Mouse (Mus musculus) lung, postnatal 14 days (tissue): Measurements from ENCODE around the gene Etv6.
A peak's percentile ranks its signal among the peaks of the same experiment; 100 is the strongest.

Experiments
- DNase-seq: peaks from one replicate; pipeline ENCODE4 v3.0.0; 2021

Gene Etv6

DNA sequence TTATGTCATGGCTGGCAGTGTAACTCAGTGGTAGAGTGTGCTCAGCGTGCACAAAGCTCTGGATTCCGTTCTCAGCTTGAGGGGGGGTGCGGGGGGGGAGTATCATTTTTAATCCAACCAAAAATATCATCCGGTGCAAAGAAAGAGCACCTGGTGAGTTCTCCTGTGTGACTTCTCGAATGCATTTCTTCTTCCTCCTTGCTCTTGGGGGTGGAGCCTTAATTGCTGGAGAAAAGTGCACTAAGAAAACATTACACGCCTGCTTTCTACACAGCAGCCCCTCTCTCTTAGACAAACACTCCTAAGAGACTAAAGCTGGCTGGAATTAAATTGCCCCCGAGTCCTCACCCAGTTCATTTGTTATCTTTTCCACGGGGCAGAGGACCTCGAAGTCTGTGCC is 139.6 kb downstream of the Etv6 start:
- DNase-seq: no peak

DNA sequence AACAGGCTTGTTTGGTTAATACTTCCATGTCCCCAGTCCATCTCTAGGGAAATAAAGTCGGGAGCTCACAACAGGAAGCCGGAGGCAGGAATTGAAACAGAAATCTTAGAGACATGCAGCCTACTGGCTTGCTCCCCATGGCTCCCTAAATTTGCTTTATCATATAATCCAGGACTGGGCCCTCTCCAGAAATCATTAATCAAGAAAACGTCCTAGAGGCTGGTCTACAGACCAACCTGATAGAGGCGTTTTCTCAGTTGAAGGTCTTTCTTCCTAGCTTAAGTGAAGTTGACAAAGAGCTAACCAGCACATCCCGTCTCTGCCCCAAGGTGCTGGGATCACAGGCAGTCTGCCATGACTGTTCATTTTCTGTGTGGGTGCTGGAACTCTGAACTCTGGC is 141.7 kb downstream of the Etv6 start:
- DNase-seq: no peak

DNA sequence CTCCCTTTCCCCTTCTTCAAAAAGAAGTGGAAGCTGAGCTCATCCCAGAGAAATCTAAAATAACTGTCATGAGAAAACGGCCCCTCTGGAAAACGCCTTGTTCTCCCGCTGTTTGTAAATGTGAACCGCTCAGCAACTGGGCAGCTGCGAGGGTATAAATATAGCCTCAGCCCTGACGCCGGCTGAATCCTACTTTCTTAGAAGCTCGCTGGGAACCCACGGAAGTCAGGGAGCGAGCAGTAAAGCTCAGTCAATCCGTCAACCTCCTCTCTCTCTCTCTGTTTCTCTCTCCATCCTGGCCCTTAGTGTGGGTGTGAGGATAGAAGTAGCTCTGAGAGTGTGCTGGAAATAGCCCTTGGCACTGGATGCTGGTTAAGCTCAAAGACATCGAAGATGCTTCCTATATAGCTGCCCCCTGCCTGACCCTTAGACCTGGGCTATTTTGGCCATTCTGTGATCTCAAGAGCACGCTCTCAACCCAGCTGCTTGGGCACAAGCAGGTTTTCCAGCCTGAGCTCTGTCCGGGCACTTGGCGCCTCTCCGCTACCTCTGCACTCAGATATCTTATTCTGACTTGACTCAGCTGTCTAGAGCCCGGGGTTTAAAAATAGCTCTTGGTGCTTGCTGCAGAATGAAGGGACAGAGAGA is 146.9 kb downstream of the Etv6 start:
- DNase-seq: no peak

DNA sequence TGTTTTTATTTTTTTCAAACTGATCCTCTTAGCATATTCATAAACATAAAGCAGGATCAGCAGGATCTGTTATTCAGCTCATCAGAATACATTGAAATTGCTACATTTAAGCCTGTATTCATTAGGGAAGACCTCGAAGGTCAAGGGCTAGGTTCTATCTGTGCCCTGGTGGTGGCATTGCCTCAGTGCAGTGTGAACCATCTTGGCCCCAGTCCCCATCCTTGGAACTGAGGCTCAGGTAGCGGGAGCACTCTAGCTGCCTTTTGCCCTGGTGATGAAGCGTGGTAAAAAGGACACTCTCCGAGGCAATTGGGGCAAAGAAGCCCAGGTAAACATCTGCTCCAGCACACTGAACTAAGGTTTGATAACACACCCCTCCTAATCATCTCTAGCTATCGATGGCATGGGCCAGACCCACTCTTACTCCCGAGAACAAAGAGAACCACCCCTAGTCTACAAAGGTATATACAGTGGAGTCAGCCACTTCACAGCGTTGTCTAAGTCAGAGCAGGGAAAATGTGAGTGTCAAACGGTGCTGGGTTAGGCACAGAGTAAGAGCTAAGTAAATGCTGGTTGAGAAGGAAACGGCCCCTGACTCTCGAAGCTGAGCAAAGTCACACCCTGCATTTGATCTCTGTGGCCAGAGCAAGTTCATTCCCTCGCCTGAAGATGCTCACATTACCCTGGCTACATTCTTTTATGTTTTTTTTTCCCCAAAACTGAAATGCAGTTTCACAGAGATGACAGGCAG is 148.3 kb downstream of the Etv6 start:
- DNase-seq: no peak

DNA sequence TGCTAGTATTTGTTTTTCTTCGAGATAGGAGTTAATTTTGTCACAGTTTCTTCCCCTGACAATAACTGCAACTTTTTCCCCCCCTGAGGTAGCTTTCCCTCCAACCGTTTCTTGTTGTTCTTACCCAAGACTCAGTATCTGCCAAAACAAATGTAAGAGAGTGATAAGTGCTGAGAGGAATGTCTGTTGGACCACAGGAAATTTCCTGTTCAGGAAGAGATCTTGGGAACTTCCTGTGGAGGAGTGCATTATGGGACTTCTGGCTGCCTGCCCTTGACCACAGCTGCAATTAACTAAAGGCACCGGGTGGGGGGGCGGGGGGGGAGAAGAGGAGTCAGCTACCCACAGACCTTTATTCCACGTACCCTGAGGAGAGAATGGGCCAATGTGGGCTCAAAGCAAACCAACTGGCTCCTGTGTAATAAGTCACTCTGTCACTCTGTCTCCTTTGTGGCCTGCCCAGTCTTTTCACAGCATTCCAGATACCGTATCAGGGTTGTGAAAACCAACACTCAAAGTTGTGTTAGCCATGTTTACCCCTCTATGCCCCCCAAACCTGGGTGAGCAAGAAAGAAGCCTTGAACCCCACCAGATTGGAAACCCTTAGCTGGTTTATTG is 150.9 kb downstream of the Etv6 start:
- peak; percentile 63 for DNase-seq

DNA sequence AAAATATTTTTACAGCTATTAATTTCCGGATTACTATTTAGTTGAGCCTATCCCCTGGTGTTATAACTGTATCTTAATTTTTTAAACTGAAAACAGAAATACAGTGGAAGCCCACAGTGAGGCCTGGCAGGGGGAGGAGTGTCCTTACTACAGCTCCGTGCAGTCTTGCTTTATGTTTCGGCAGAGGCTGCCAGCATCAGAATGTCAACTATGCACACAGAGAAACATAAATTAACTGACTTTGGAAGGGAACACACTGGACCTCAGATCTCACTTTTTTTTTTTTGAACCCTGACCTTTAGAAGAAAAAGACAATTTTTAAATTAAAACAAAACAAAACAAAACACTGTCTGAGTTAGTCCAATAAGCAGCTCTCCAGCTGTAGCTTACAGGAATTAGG is 153.2 kb downstream of the Etv6 start:
- no peak for DNase-seq

DNA sequence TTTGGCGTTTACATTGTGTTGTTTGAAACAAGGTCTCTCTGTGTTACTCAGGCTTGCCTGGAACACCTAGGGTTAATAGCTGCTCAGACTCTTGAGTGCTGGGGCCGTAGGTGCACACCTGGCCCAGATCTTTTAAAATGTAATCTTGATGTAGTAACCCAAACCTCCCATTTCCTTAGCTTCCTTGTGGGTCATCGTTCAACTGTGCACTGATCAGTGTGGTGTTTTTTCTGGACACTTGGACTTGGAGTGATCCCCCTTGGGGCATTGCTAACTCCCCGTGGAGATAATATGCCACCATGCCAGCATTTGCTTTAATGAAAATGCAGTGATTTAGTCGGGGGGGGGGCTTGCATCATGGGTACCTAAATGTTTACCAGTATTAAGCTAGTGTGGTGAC is 153.7 kb downstream of the Etv6 start:
- DNase-seq: no peak

DNA sequence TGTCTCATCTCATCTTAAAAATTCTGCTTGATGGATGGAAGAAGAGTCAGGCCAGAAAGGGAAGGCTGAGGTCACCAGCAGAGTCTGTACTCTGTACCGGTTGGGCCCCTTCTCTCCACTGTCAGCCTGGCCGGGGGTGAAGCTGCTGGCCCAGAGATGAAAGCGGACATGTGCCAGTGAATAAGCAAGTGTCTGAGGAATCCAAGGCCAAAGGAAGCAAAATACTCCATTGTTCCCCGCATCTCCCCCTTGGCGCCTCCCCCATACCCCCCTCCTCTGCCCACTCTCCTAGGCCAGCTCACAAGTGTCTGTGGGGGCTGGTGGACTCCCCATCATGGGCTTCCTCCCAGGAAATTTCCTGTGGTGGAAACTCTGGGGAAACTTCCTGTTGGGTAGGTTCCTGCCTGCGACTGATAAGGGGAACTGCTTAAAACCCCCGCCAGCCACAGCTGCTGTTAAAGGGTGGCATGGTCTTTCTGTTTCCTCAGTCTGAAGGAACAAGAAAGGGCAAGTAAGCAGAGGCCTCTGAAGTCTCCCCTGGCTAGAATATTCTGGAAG is 154.2 kb downstream of the Etv6 start:
- DNase-seq: peak; percentile 44

DNA sequence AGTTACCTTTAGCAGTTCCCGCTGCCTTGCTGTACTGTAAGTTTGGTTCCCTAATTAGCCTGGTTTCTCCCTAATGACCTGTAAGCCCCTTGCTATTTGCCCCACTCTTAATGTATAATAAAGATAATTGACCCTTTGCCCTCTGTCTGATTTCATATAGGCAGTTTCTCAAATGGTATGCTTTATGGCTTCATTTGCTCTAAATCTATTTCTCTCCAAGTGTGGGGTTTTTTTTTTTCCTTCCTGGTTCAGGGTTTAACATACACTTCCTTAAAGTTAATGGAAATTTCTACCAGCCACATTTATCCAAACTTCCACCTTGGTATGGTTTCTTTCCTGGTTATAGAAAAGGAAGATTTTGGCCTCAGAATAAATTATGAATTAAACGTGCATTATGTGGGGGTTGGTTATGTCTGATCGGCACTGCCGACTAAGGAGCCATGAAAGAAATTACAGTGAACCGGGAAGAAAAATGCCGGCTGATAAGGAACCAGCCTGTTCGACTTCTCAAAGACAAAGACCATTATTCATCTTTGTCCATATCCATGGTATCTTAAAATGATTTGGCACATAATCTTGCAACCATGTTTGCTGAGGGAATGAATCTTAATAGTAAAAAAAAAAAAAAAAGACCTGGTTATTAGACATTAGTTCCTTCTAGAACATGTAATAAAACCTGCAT is 155.2 kb downstream of the Etv6 start:
- DNase-seq: no peak

DNA sequence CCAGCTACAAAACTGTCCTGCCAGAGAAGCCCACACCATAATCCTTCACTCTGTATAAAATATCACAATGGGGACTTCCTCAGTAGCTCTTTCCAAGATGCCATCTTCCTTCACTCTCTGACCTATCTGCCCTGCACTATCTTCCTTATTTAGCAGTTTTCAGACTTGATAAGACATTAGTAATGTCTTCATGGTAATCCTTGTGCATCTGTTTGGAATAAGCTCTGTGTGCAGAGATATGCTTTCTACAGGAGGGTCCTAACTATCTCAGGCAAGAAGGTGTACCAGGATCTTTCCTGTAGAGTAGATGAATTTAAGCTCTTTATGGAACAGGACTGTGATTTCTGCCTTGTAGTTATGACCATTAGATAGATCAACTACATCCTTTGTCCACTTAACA is 157.2 kb downstream of the Etv6 start:
- no peak for DNase-seq

DNA sequence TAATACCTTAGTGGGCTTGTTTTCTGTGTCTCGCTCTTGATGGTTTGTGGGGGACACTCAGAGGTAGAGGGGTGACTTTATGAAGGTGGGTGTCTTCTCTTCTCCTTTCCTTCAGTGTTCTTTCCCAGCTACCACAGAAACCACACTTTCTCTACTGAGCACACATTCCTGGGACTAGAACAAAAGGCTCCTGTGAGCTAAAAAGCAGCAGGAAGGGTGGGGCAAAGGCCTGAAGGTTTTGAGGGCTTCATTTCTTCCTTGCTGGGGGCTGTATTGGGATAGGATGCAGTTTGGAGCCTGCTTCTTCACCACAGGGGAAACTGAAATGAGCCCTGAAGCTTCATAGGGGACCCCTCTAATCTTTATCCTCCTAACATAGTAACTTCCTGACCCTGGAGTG is 164.4 kb downstream of the Etv6 start:
- DNase-seq: no peak

DNA sequence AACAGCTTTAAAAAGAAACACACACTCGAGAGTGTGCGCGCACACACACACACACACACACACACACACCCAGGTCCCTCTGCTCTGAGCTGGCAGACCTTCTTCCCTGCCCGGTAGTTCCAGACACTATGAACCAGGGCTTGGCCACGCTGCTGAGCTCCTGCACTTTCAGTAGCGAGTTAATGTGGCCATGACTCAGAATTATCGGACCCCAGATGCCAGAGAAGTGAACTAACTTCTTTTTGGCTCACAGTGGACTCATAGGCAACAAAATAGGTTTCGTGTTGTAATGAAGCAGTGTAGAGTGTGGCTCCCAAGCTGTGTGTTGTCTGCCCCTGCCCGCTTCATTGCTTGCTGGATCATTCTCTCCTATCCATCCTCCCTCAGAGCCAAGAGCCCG is 165.1 kb downstream of the Etv6 start:
- DNase-seq: no peak

DNA sequence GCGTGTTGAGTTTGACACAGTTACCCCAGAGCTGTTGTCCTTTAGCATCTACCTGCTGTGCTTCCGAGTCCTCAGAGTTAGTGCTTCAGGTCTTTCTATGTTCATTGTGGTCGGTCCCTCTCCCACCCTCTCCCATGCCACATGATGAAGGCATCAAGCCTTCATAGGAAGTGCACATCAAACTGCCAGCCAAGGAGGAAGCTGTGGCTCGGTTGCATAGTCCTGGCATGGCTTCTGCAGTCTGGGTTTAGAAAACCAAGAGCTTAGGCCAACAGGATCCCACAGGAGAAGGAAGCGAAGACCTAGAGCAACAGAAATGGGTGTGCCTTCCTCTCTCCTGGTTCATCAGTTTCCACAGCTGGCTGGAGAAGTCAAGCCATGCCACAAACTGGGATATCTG is 166.7 kb downstream of the Etv6 start:
- DNase-seq: no peak

DNA sequence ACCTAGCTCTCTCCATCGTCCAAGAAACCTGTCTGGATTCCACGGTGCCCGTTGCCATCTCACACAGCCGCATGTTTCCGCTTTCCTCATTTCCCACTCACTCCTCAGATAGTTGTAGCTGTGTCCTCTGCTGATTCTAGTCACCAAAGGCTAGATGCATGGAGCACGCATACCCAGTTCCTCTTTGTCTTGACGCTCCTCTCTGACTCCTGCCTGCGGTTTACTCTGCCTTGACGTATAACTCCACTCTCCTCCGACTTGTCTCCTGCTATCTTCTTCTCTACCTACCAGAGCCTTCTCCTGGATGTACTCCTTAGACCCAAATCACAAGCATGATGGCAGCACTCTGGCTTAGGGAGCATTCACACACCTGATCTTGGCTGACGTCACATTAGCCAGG is 169.7 kb downstream of the Etv6 start:
- no peak for DNase-seq

DNA sequence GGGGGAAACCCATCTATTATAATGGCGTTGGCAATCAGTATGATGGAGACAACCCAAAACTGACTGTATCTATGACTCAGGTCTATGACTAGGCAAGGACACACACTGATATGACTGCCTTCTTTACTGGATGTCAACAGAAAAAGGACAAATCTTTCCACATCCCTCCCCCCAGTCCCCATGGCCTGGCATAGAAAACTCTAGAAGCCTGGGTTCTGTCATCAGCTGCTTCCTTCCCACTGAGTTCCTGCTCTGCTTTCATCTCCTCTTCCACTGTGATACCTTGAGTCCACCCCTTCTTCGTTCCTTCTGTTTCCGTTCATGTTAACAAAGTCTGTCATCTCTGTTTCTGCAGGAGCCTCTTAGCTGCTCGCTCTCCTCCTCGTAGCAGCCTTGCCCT is 170.2 kb downstream of the Etv6 start:
- no peak for DNase-seq

DNA sequence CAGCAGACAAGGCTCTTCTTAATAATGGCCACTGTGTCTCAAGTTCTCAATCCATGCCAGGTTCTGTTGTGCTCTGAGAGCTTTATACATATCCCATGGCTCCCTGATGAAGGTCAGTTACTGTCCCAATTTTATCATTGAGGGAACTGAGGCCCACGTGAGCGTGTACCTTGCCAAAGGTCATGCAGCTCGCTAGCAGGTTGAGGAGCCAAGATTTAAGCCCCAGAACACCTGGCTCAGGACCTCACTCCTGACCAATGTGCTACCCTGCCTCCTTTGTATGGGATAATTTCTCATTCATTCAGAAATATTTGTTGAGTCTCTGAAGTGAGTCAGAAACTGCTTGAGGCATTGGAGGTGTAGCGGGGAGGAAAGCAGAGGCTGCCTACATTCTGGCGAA is 170.8 kb downstream of the Etv6 start:
- no peak for DNase-seq

DNA sequence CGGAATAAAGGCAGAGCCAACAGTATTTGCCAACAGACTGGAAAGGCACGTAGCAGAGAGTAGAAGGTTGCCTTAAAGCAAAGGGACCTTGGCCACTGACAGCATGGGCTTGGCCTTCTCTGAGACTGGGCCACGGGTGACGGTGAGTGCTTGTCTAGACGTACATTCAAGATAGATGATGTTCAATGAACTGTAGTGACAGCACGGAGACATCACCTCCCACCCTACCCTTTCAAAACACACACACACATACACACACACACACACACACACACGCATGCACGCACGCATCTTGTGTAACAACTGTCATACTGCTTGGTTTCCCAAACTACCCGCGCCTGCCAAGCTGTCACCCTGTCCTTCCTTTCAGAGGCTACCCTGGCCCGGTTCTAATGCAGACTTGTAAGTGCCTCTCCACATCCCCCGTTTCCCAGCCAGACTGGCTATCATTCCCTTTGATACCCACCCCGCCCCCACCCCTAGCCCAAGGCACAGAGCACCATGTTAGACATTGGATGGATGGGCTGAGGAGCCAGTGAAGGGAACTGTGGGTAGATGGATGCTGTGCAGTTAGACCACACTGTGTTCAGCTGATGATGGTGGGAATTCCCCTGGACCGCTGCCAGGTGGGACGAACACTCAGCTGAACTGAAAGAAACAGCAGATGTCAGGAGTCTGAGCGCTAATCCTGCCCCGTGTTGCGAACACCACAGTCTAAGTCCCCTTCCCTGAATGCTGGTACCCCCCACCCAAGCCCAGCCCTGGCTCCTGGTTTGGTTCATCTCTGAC is 172.1 kb downstream of the Etv6 start:
- no peak for DNase-seq

DNA sequence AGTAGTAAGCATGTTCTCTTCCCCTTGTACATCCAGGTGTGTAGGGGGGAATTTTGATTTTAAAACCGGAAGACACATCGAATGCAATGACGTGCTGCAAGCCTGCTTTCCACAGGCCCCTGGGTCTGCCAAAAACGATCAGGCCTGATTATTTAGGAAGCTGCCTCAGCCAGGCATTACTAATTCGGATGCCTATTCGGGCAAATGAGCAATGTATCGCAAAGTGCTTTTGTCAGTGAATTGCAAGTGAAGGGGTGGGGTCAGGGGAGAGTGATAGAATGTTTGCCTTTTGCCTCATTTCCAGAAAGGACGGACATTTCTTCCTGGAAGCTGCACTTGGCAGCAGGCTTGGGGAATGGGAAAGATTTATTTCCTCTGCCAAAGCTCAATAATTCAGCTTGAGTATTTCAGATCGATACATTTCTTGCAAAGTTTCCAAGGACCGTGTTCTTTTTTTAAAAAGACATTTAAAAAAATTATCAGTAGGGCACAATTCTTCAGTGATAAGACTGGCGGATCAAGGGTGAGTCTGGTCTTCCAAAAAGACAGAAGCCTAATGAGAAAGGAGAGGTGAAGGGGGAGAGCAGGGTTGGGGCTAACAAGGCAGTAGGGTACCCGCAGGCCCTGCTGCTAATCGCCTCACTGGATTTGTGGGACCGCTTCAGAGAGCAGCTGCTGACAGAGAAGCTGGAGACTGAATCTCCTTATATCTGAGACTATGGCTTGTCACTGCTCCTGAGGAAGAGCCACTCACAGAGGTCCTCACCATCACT is 172.9 kb downstream of the Etv6 start:
- no peak for DNase-seq

DNA sequence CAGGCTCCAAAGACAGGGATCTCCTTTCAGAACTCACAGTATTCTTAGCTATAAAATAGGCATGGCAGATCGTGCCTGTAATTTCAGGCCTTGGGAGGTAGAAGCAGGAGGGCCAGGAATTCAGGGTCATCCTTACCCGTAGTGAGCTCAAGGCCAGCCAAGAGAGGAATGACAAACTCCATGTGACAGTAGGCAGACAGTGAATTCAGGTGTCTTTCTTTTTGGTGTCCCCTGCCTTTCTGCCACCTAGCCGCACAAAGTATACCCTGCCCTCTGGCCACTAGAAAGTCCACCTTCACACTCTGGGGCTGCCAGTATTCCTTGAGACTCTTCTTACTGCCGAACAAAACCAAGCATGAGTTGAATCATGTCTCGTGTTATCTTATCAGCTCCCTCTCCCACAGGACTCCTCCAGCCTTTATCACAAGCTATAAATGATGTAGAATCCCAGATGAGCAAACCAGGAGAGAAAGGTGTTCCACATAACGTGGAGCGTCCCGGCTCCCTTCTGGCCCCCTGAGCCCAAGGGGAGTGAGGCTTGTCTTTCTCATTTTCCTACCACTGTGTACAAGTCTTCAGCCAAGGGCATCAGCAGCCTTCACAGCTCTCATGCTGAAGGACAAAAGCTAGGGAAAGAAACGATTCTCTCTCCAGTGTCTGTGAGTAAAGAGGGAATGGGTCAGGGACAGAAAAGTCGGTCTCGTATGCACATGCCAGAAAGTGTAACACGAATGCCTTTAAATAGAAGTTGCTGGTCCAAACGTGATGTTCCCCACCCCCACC is 175.4 kb downstream of the Etv6 start:
- no peak for DNase-seq

DNA sequence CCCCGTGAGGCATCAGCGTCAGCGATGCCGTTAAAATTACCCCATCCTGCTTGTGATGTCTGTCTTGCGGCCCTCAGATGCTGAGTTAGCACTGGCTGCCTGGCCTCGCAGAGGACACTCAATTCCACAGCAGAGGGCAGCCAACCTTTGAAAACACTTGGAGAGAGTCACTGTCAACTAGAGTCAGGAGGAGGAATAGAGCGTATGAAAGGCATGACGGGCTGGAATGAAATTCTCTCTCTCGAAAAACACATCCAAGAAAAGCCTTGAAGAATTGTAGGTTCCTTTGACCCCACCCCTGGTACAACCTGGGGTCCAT is 175.9 kb downstream of the Etv6 start:
- DNase-seq: no peak

DNA sequence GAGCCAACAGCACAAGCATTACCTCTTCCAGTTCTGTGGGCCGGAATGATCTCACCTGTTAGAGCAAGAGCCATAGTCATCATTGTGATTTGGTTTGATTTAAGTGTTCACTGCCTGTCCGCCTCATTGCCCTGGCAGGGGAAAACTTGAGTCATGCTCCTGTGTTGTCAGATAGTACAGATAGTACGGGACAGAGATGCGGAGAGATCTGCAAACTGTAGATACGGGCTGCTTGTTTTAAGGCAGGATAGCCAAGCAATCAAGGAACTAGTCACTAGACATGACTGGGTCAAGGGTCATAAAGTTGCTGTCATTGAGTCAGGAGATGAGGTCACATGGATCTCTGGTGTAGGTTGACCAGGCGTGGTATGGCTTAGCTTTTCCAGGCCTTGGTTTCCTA is 182.2 kb downstream of the Etv6 start:
- DNase-seq: no peak
